Mouse (Mus musculus) T-helper 17 cell (primary cell): ENCODE data around the gene Coro6.

ENCODE experiments used
- in situ Hi-C, 2 experiments: fragments of 300-600 bp; cut with MboI, MseI; formaldehyde crosslinking; loops; 1 replicate in 1 of 2; 2 replicates in 1 of 2; pipeline ENCODE4 v1.15.1; 2025; ENCODE audit warnings: high pct_unique_total_duplicates in 2 of 2

Gene Coro6

DNA sequence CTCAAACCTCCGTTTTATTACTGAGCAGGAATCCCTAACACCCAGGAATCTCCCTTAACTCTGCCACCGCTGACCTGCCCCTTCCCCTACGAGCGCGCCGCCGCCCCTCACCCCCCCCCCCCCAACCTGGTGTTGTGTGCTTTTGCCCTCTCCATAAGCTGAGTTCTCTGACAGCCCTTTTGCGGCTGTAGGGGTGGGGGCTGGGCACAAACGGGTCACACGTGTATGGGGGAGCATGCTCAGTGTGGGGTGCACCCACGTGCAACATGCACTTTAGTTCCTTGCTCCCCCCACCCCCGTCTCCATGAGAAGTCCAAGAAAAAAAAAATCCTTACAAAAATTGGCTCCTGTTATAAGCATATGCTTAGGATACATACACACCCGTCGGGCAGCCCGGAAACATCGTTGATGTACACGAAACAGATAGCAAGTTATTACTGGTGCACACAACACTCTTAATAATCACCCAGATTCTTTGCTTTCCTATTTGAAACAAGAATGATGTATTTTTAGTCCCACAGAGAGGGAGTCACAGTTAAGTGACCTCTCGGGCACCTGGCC, 30.2 kb downstream of the Coro6 start:
- in situ Hi-C loops: loop anchor here in 1 of 2 experiments (5.0 to 10.0 kb wide), 2 partner anchors 115 to 1042 kb away; partner anchors contain the start of genes Ift20, Taok1 and Tnfaip1

DNA sequence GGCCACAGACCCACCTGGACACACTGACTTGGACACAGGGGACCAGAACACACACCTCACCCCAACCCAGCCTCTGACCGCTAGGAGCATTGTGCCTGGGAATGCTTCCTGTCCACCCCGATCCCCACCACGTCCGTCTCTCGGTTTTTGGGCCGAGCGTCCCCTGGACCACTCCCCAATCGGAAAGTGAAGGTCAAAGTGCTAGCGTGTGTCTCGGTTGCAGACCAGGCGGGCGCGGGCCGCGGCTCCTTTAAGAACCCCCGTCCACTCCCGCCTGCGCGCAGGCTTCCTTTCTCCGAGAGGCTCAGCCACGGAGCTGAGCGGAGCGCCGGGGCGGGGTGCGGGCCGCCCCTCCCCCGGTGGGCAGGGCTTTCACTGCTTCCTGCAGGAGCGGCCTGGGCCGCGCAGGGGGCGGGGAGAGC, 30.7 kb downstream of the Coro6 start:
- in situ Hi-C loops: loop anchor here in 1 of 2 experiments (5.0 to 10.0 kb wide), 2 partner anchors 114 to 1042 kb away; partner anchors contain the start of genes Ift20, Taok1 and Tnfaip1

DNA sequence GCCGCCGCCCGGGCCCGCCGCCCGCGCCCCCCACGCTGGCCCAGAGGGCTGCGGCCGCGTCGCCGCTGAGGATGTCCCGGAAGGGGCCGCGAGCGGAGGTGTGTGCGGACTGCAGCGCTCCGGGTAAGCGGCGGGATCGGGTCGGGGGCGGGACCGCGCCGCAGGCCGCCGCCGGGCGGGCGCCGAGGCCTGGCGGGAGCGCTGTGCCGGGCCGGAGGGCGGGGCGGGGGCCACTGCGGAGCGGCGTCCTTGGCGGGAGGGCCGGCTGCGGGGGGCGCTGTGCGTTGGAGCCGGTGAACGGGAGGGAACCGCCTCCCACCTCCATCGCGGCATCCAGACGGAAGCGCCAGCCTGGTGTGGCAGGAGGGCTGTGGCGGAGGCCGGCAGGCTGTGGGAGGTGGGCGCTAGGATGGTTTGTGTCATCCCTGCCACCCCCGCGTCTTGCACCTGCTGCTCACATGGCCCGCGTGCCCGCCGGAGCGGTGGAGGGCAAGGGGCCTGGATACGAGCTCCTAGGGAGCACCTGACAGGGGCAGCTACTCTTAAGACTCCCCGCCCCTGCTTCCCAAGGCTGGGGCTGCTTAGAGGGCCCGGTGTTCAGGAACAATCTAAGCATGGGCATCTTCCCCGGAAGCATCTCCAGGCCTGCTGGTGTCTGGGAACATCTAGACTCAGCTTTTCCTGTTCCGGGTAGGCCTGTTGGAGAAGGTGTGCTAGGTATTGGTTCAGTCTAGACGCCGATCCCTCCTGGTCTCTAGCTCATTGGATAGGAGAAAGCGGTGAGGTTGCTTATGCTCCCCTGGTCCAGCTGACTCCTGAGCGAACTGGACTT, 31.5 kb downstream of the Coro6 start, which contains the start of gene Git1:
TSS of gene Git1 (plus strand) at position 51 of the 832 bp plus-strand sequence.
- in situ Hi-C loops: loop anchor here in 1 of 2 experiments (5.0 to 10.0 kb wide), 2 partner anchors 114 to 1041 kb away; partner anchors contain the start of genes Ift20, Taok1 and Tnfaip1

DNA sequence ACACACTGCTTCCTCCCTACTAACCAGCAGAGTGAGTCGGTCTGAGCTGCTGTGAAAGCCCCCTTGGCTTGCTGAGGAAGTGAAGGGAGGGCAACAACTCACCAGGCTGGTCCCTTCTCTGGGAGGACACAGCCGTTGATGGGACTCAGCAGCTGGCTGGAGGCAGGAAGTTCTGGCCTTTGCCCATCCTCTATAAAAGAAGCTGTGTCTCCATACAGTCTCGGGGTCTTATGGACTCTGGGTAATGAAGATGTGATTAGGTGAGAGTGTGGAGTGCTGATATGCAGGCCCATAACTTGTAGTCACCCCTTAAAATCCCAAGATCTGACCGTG, 32.1 kb downstream of the Coro6 start:
- in situ Hi-C loops: loop anchor here in 1 of 2 experiments (5.0 to 10.0 kb wide), 2 partner anchors 113 to 1040 kb away; partner anchors contain the start of genes Ift20, Taok1 and Tnfaip1

DNA sequence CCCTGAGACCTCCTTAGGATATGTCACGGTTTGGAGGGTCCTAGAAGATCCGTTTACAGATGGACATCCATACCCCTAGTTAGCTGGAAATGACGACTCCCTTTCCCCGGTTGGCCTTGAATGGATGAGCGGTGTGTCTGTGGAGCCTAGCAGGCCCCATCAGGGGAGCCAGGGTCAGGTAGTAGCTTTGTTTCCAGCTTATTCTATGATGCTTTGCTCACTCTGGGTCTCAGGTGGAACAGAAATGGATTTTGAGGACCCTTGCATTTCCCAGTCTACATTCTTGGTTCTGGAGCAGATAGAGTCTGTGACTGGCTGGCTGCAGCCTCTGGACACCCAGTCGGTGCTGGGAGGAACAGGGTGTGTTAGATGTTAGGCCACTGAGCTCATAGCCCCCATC, 32.6 kb downstream of the Coro6 start:
- in situ Hi-C loops: loop anchor here in 1 of 2 experiments (5.0 to 10.0 kb wide), 2 partner anchors 113 to 1040 kb away; partner anchors contain the start of genes Ift20, Taok1 and Tnfaip1

DNA sequence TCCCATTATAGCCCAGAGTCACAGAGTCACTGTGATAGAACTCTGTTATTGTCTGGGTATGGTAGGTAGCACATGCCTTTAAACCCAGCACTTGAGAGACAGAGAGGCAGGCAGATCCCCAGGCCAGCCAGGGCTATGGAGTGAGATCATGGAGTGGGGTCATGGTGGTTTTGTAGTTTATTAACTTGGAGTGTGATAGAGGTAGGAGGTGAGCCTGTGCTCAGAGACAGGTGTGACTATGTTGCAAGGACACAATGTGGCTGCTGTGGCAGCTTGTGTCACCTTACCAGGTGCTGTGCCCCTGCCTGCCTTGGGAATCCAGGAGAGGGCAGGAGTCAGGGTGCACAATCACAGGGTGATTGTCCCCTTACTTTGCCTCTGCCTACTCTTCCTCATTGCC, 33.3 kb downstream of the Coro6 start:
- in situ Hi-C loops: loop anchor here in 1 of 2 experiments (10.0 kb wide), 1 partner anchor 1039 kb away; the partner anchor contains the start of genes Ift20 and Tnfaip1

DNA sequence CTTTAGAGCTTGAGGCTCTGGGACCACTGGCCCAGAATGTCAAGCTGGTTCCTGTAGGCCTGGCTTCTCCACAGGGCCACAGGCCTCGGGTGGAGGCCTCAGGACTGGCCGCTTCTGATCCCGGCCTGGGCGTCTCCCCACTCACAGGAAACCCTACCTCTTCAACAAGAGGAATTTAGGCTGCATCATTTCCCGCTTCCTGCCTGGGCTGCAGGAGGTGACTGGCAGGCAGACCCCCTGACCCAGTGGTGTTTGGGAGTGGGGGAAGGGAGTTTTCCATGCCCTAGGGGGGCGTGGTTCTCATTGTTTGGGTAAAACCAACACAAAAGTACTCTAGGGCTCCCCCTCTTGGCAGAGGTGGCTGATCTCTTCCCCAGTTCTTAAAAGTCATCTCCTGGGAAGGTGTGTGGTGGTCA, 35.1 kb downstream of the Coro6 start:
- in situ Hi-C loops: loop anchor here in 1 of 2 experiments (10.0 kb wide), 1 partner anchor 1037 kb away; the partner anchor contains the start of genes Ift20 and Tnfaip1

DNA sequence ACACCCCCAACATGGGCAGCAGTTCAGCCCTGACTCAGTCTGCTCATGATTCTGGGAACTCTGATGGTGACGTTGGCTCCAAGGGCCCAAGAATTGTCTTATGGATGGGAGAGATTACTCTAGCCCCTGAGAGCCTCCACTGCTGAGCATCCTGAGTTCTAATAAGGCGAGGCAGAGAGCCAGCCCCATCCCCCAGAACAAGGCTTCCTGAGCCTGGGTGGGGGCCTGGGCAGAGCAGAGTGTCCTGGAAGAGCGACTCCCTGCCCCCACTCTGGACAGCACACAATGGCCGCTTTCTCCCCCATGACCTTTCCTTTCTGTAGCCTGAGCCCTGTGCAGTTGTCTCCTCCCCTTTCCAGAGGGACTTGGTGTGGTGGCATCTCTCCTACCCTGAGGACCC, 35.6 kb downstream of the Coro6 start:
- in situ Hi-C loops: loop anchor here in 1 of 2 experiments (10.0 kb wide), 1 partner anchor 1037 kb away; the partner anchor contains the start of genes Ift20 and Tnfaip1

DNA sequence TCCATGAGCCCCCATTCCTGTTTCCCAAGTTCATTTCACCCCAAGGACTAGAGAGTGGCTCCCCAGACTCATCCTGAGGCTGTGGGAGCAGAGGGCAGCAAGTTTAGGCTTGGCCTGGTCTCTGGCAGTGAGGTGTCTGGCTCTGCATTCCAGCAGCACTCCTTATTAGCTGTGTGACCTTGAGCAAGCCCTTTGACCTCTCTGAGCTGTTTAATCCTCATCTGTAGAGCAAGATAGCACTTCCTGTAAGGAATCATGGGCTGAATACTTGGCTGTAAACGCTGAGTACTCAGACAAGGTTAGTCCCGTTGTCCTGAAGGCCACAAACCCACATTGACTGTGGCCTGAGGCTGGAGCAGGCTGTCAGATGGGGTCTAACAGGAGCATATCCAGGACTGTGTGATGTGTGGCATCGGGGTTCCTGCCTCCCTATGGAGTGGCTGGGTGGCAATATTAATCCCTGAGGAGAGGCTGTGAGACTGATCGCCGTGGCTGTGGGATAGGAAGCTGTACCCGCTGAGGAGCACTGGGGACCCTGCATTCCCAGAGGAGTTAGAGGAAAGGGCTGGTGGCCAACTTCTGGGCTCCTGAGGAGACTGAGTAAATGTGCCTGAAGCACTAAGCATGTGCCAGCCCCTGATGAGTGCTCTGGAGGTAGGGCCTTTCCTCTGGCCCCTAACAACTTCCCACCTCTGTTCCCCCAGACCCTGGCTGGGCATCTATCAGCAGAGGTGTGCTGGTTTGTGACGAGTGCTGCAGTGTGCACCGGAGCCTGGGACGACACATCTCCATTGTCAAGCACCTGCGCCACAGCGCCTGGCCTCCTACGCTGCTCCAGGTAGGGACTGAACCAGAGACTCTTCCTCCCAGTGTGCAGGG, 36.3 kb downstream of the Coro6 start:
- in situ Hi-C loops: loop anchor here in 1 of 2 experiments (10.0 kb wide), 1 partner anchor 1036 kb away; the partner anchor contains the start of genes Ift20 and Tnfaip1

DNA sequence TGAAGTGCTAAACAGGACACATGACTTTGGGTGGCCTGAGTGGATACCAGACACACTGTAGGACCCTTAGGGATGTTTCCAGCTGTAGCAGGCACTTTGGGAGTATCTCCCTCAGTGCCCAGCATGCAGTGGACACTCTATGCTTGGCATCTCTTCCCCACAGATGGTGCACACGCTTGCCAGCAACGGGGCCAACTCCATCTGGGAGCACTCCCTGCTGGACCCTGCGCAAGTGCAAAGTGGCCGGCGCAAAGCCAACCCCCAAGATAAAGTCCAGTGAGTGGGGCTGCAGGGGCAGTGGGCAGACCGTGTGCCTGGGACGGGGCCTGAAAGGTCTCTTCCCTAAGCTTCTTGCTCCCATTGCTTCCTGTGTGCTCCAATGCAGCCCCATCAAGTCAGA, 37.1 kb downstream of the Coro6 start:
- in situ Hi-C loops: loop anchor here in 1 of 2 experiments (10.0 kb wide), 1 partner anchor 1035 kb away; the partner anchor contains the start of genes Ift20 and Tnfaip1

DNA sequence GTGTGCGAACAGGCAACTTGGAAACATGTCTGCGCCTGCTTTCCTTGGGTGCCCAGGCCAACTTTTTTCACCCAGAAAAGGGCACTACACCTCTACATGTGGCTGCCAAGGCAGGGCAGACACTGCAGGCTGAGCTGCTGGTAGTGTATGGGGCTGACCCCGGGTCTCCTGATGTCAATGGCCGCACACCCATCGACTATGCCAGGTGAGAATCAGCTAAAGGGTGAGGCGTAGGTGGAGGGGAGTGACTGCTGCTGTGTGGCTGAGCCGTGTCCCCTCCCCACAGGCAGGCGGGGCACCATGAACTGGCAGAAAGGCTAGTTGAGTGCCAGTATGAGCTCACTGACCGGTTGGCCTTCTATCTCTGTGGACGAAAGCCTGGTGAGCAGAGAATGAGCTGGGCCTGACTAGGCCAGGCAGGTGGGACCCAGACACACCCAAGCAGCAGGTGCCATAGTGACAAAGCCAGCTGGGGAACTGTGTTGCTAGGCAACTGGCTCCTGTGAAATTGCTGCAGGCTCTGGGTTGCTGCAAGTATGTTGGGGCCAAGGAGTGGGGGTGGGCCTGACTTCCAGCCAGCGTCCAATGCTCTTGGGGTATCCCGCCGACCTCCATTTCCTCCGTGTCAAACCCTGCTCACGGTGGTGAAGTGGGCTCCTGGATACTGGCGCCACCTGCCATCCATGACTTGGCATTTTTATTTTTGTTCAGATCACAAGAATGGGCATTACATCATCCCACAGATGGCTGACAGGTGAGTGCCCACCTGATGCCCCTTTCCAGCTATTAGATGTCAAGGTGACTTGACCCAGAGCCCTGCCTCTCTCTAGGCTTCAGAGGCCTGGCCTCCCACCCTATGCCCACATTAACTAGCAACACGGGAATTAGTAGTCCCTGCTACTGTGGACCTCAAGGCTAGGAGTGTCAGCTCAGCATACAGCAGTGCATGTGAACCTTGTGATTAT, 38.4 kb downstream of the Coro6 start:
- in situ Hi-C loops: no loop called here

DNA sequence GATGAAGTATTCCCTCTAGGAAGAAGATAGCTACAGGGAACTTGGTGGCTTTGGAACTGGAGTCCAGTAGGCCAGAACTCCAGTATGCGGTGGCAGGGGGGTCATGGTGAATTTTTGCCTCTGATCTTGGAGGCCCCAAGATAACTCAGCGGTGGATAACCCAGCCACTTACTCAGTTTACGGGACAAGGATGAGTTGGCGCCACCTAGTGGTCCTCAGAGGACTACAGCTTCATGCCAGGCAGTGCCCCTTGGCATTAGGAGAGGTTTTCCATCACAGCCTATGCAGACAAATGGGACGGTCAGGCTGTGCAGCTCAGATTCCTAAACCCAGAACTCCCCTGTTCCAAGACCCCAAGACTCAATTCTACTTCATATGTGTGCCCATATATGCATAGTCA, 39.2 kb downstream of the Coro6 start:
- in situ Hi-C loops: no loop called here

DNA sequence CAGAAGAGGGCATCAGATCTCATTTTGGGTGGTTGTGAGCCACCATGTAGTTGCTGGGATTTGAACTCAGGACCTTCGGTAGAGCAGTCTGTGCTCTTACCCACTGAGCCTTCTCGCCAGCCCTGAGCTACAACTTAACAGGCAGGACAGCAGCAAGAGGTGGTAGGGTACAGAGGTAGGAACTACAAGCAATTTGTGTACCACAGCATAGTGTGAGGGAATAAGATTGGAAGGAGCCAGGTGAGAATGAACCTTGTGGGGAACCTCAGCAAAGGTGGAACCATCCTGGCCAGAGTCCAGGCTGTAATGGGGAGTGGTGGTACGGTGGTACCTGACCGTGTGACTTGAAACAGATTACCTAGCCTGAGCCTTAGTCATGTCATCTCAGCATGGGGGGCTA, 39.8 kb downstream of the Coro6 start:
- in situ Hi-C loops: no loop called here

DNA sequence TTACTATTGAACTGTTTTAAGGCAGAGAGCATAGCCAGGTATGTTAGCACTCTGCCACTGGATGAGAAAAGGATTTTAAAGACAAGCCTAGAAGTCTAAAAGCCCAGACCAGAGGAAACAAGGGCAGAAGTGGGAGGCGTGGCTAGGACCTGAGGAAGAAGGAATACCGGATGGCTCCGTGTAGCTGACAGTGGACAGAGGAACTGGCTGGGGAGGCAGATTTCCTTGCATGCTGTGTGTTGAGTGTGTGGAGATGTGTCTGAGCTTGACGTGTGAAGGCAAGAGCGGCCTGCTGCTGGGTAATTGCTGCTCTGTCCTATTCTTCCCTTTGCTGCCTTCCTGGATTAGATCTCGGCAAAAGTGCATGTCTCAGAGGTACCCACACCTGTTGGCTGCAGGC, 40.3 kb downstream of the Coro6 start:
- in situ Hi-C loops: no loop called here

DNA sequence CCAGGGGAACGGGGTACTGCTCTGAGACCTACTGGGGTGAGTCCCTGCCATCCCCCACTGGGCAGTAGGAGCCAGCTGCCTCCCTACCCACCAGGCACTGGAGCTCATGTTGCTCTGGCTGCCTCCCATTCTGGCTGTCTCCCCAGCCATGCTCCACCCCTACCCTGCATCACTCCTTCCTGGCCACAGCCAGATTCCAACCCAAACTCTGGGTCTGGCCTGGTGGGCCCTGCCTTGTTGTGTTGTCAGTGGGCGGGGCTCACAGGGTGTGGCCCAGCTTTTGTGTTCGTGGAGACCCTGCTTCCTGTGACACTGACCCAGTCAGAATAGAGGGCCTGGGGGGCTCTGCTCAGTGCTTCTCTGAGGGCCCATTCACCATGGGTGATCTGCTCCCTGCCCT, 41.3 kb downstream of the Coro6 start:
- in situ Hi-C loops: no loop called here

DNA sequence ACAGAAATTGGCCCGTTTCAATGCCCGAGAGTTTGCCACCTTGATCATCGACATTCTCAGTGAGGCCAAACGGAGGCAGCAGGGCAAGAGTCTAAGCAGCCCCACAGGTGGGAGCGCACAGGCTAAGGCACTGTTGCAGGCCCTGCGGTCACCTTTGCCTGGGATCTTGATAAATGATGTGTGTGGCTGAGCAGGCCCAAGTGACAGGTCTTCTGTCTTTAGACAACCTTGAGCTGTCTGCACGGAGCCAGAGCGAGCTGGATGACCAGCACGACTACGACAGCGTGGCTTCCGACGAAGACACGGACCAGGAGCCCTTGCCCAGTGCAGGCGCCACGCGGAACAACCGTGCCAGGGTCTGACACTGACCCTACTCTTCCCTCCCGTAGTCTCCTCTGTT, 42.2 kb downstream of the Coro6 start:
- in situ Hi-C loops: no loop called here

DNA sequence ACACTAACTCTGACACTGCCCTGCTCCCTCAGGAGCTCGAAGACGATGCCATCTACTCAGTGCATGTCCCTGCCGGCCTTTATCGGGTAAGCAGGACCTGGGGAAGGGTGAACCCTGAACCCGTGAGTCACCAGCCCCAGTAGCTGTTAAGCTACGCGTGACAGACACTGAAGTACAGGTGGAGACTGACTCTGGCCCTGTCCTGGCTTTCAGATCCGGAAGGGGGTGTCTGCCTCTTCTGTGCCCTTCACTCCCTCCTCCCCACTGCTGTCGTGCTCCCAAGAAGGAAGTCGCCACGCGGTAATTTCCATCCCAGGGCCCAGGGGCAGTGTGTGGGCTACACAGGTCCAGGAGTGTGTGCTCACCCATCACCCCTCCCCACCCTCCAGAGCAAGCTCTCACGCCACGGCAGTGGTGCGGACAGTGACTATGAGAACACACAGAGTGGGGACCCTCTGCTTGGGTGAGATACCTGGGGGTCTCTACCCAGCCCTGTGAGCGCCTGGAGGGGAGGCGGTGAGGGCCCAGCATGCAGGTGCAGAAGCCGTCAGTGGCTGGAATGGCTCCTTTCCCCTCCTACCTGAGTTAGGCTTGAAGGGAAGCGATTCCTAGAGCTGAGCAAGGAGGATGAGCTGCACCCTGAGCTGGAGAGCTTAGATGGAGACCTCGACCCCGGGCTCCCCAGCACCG, 43.2 kb downstream of the Coro6 start:
- in situ Hi-C loops: no loop called here

DNA sequence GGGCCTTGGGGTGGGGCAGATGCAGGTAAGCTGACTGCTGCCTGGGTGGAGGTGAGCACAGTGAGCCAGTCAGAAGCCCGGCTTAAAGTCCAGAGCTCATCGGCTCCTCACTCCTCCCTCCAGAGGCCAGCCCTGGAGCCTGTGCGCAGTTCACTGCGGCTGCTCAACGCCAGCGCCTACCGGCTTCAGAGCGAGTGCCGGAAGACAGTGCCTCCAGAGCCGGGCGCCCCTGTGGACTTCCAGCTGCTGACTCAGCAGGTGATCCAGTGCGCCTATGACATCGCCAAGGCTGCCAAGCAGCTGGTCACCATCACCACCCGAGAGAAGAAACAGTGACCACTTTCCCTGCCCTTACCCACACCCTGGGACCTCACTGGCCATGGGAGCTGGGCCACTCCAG, 44.1 kb downstream of the Coro6 start:
- in situ Hi-C loops: no loop called here

DNA sequence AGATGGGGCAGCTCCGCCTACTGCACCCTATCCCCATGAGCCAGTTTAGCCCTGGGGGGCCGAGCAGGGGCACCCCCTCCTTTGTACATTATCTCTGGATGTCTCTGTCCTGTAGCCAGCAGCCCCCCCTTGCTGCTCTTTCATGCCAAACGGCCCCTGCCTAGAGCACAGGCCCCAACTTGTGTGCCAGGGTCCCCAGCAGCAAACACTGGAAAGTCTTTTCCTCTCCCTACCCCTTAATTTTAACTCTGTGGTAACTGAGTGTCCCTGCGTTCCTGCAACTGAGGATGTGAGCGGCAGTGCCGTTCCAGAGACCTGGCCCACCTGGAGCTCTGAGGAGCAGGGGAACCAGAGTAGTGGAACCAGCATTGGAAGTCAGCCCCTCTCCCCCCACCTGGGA, 44.7 kb downstream of the Coro6 start:
- in situ Hi-C loops: no loop called here
